Mouse (Mus musculus) small intestine, adult 2 months (tissue): Measurements from ENCODE around the gene Tns4. TPM values are rescaled to one million over a fixed set of nuclear protein-coding genes. Genes with fewer than 3 reads are reported as not detected.

ENCODE experiments used
- H3K27ac ChIP-seq: fragments of 200-500 bp; 2 replicates; pipeline ENCODE4 v1.5.1; 2012; ENCODE audit warnings: low read depth, low read length, control low read depth, inconsistent platforms; ENCODE audit not compliant: insufficient read depth
- H3K27me3 ChIP-seq: fragments of 200-500 bp; 2 replicates; pipeline ENCODE4 v1.6.1; 2012; ENCODE audit warnings: mild to moderate bottlenecking, moderate library complexity, low read length, inconsistent platforms; ENCODE audit not compliant: control insufficient read depth, insufficient read depth
- H3K36me3 ChIP-seq: fragments of 200-500 bp; 2 replicates; pipeline ENCODE4 v1.6.1; 2012; ENCODE audit warnings: mild to moderate bottlenecking, low read length, control low read depth, inconsistent platforms; ENCODE audit not compliant: control insufficient read depth, insufficient read depth
- H3K4me1 ChIP-seq: fragments of 200-500 bp; 2 replicates; pipeline ENCODE4 v1.6.1; 2012; ENCODE audit warnings: low read length, inconsistent platforms, mixed read lengths; ENCODE audit not compliant: control insufficient read depth, insufficient read depth, insufficient read length
- H3K4me3 ChIP-seq: fragments of 200-500 bp; 2 replicates; pipeline ENCODE4 v1.5.1; 2012; ENCODE audit warnings: low read depth, mild to moderate bottlenecking, control low read depth, inconsistent platforms, low read length, moderate library complexity
- CTCF ChIP-seq: fragments of 200-500 bp; IDR thresholded peaks from 2 replicates; pipeline ENCODE4 v1.5.1; 2012; ENCODE audit warnings: low read depth, mild to moderate bottlenecking, control low read depth, inconsistent platforms, low read length, moderate library complexity, mixed read lengths; ENCODE audit not compliant: insufficient replicate concordance, insufficient read length; ENCODE audit errors: extremely low read depth
- POLR2A ChIP-seq: fragments of 200-500 bp; IDR thresholded peaks from 2 replicates; pipeline ENCODE4 v1.6.1; 2012; ENCODE audit warnings: low read depth, mild to moderate bottlenecking, control low read depth, inconsistent platforms, low read length, moderate library complexity
- WGBS: fragments of 180-500 bp; shearing (Covaris S2); methylation state at CpG from one replicate; pipeline ENCODE4 v1.1.7; 2018; 5-methylcytosine and 5-hydroxymethylcytosine counted together
- polyA plus RNA-seq: library from polyadenylated mRNA; depleted of rRNA; stranded (reverse); fragments of >200 nt; gene quantifications from 2 replicates; pipeline ENCODE4 v1.2.3, GENCODE M21; 2012

The Tns4 gene
- polyA plus RNA-seq, 1 experiment = 47.8 TPM

- Histone ChIP-seq H3K36me3 (no peaks in the 10 kb centered on the region), H3K27ac (no peak overlapping the region), H3K4me3 (peak overlapping the region; percentile 56), H3K4me1 (peaks cover 20% of the 10 kb centered on the region), H3K27me3 (0 out of 2 replicates have a peak, but pooled peaks cover 3% of the 10 kb centered on the region)
- under 1% methylated on average over 15 of the region's 15 CpGs for WGBS
- peak; percentile 75; the same call in 1 of the 2 replicates for TF ChIP-seq CTCF
- peak; percentile 14; the same call in 1 of the 2 replicates for TF ChIP-seq POLR2A
Observed at GRCm38 (mm10) chr11:99039782-99040181, 49.3 kb downstream of the Tns4 start.

DNA sequence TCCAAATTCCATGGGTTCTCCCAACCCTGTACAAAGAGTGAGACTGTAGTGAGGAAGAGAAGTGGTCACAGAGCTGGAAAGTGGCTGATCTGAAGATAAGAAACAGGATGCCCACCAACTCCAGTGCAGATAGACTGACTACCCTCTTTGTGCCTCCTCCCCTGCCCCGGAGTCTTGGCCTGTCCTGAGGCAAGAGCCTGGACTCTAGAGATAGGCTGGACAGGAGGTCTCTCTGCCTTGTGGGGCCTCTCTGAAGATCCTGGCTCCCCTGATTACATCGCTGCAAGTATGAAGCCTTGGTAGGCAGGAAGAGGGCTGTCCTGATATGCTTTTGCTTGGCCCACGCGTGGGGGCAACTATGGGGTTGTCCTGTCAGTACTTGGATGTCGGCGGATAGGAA is 52.9 kb downstream of the Tns4 start:
- Histone ChIP-seq H3K36me3 (no peaks in the 10 kb centered on the region), H3K27me3 (0 out of 2 replicates have a peak, but pooled peaks cover 2% of the 10 kb centered on the region), H3K4me3 (no peak overlapping the region), H3K27ac (no peak overlapping the region), H3K4me1 (peaks cover 8% of the 10 kb centered on the region)
- 80% methylated on average over 6 of the region's 6 CpGs for WGBS
- TF ChIP-seq CTCF = no peak
- no peak for TF ChIP-seq POLR2A

- 72% methylated on average over 4 of the region's 4 CpGs for WGBS
- Histone ChIP-seq H3K4me1 (no peaks in the 10 kb centered on the region), H3K27me3 (no peaks in the 10 kb centered on the region), H3K27ac (no peak overlapping the region), H3K36me3 (no peaks in the 10 kb centered on the region), H3K4me3 (no peak overlapping the region)
- TF ChIP-seq CTCF (peak; percentile 34; the same call in 1 of the 2 replicates), POLR2A (no peak)
Observed at GRCm38 (mm10) chr11:99035350-99035749, 53.8 kb downstream of the Tns4 start.

- Histone ChIP-seq H3K27ac (no peak overlapping the region), H3K4me3 (no peak overlapping the region), H3K4me1 (no peaks in the 10 kb centered on the region), H3K27me3 (no peaks in the 10 kb centered on the region), H3K36me3 (0 out of 2 replicates have a peak, but pooled peaks cover 2% of the 10 kb centered on the region)
- no peak for TF ChIP-seq CTCF
- no peak for TF ChIP-seq POLR2A
- 83% methylated on average over 12 of the region's 12 CpGs for whole genome bisulfite sequencing
Observed at GRCm38 (mm10) chr11:99026899-99027440, 62.1 kb downstream of the Tns4 start.

GRCm38 (mm10) chr11:99025878-99026277 is 63.2 kb downstream of the Tns4 start:
- TF ChIP-seq CTCF = no peak
- TF ChIP-seq POLR2A = no peak
- H3K27ac ChIP-seq = no peak overlapping the region
- peaks cover 3% of the 10 kb centered on the region; the same call in 1 of the 2 replicates for H3K36me3 ChIP-seq
- H3K4me3 ChIP-seq = no peak overlapping the region
- no peaks in the 10 kb centered on the region for H3K27me3 ChIP-seq
- 91% methylated on average over 6 of the region's 6 CpGs for WGBS
- H3K4me1 ChIP-seq = no peaks in the 10 kb centered on the region

GRCm38 (mm10) chr11:99024468-99025134 is 64.5 kb downstream of the Tns4 start:
- peak overlapping the region; percentile 52 for H3K4me3 ChIP-seq
- no peak overlapping the region for H3K27ac ChIP-seq
- H3K27me3 ChIP-seq = no peaks in the 10 kb centered on the region
- H3K36me3 ChIP-seq = peaks cover 3% of the 10 kb centered on the region; the same call in 1 of the 2 replicates
- WGBS = 33% methylated on average over 18 of the region's 18 CpGs
- no peak for TF ChIP-seq CTCF
- TF ChIP-seq POLR2A = no peak
- H3K4me1 ChIP-seq = no peaks in the 10 kb centered on the region
